Mouse (Mus musculus) kidney, postnatal 36 days (tissue): Measurements from ENCODE around the gene Gm20388.
A peak's percentile ranks its signal among the peaks of the same experiment; 100 is the strongest.

Source experiments
- DNase-seq, 2 experiments: peaks; one replicate each; pipeline ENCODE4 v3.0.0; 2021 to 2022; ENCODE audit warnings: mixed read lengths in 2 of 2

Gm20388 gene

DNA sequence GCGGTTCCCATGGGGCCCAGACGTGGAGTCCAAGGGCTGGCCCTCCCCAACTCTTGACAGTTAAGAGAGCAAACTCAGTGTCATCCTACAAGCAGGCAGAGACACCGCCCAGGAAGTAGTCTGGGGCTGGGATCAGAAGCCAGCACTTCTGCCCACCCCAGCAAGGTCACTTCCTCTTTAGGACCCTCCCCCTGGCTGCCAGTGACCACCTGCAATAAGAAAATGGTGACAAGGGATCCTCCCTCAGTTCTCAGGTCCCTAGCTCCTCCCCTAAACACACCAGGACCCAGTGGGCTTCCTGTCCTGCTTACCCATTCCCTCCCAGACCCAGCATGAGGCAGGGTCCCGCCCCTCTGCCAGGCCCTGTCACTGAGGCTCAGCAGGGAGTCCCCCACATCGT, 2637.2 kb downstream of the Gm20388 start:
- DNase-seq, result peak; percentile 45 to 49

DNA sequence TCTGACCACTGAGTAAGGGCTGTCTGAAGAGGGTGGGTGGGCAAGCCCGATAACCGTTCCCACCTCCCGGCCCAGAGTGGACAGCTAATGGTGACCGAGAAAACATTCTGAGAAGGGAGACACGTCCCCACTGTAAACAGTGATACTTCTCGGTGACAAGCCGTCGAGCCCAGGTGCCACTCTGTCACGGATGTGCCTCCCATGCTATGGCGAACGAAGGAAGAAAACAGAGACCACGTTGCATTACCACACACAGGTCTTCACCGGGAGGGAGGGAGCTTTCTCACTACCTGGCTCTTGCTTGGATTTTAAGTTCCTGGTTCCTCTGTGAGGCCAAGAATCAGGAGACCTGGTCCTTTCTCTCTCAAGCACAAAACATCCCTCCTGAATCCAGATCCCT, 2637.7 kb downstream of the Gm20388 start:
- no peak for DNase-seq

DNA sequence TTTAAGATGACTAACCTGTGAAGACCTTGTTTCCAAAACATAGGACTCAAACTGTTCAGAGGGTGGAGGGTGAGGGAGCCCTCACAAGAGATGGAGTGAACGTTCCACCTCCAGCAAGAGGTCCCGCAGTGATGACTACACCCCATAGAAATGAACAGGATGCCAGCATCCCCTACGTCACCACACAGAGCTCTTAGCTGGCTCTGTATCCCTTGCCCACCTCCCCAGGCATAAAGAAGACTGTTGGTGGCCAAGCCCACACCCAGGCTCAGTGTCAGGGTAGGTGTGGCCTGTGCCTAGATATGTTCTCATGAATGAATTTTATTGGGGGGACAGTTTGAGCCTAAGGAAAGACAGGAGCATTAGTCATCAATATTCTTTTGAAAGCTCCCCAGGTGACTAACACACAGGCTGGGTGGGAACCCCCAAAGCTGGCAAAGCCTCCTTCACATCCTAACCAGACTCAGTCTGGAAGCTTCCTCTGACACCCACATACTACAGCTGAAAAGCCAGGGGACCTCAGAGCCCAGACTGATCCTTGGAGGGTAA, 2638.3 kb downstream of the Gm20388 start:
- DNase-seq, result no peak

DNA sequence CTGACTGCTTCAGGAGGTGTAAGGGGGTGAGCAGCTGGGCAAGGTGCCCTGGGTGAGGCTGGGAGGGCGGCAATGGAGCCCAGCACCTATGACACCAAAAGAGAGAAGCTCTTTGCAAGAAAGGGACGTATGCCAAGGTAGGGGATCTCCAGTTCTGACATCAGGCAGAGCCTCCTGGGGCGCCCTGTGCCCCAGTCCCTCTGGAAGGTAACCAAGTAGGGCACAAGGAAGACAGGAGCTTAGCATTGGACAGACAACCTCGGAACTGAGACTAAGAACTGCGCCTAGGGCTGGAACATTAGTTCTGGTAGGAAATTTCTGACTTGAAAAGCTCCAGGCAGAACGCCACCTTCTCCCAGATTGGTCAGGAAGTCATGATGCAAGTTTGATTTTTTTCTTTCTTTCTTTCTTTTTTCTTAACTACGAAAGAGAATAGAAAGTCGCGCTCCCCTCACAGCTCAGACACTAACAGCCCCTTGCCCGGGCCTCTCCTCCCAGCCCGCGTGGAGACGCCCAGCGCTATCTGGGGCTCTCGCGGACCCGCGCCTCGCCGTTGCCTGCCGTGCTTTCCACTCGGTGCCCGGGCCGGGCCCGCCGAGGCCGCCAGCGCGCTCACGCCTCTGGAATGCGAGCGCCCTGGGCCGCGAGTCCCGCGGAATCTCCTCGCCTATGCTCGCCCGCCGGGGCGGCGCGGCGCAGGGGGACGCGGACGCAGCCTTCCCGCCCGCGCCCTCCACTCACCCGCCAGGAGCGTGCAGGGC, 2639.8 kb downstream of the Gm20388 start:
- DNase-seq, result peak; percentile 54 to 75

DNA sequence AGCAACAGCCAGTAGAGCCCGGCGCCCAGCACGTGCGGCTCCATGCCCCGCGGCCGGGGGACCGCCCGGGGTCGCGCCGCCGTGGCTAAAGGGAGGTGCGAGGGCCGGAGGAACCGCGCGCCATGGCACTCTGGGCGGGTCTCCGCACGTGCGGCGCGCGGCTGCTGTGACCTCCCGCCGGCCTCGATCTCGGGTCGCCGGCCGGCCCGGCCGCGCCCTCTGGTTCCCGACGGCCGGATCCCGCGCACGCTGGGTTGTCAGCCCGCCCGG, 2640.3 kb downstream of the Gm20388 start:
- no peak for DNase-seq

DNA sequence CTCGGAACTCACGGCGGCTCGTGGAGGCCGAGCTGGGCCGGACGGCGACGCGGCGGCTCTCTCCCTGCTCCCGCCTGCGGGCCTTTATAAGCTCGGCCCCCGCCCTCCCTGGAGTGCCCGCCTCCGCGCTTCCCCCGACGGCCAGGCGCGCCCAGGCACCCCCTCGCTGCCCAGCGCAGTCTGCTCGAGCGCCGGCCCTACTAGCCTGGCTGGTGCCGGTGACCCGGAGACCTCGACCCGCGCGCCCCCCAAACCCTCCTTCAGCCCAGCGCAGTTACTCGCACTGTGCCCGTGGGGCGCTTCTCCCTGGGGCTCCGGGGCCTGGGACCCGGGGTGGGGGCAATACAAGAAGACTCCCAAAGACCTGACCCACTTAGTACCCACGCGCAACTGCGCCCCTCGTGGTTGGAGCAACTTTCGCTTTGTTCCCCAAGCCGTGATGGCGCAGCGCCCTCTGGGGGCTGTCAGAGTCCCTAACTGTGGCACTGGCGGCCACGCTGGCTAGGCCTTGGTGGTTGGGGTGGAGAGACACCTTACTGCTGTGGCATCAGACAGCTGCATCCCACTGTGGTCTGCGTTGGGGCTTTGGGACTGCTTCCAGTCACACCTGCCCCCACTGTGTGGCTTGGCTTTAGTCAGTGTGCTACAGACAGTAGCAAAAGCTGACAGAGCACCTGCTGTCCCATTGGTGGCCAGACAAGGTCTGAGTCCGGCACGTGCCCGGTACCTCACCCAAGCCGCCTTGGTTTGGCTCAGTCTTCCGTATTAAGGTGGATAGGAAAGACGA, 2640.8 kb downstream of the Gm20388 start, which contains the start of gene Piezo1:
Gene Piezo1, minus strand, starts transcription at position 65 of the 787 bp plus-strand sequence.
- DNase-seq, result peak; percentile 92 to 99

DNA sequence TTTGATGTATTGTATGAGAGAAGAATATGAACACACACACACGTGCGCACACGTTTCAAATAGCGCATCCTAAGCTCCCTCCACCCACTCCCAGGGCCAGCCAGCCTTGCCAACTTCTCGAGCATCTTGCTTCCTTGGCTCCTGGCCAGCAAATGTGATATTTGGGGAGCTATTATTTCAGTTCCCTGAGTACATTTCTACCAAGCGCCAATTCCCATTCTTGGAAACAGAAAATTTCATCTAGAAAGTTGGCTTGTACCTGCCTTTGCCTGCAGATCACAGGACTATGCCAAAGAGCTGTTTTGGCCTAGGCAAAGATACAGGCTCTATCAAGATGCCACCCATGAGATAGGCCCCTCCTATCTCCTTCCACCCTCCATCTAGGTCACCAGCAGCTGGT, 2644.1 kb downstream of the Gm20388 start:
- DNase-seq, result no peak

DNA sequence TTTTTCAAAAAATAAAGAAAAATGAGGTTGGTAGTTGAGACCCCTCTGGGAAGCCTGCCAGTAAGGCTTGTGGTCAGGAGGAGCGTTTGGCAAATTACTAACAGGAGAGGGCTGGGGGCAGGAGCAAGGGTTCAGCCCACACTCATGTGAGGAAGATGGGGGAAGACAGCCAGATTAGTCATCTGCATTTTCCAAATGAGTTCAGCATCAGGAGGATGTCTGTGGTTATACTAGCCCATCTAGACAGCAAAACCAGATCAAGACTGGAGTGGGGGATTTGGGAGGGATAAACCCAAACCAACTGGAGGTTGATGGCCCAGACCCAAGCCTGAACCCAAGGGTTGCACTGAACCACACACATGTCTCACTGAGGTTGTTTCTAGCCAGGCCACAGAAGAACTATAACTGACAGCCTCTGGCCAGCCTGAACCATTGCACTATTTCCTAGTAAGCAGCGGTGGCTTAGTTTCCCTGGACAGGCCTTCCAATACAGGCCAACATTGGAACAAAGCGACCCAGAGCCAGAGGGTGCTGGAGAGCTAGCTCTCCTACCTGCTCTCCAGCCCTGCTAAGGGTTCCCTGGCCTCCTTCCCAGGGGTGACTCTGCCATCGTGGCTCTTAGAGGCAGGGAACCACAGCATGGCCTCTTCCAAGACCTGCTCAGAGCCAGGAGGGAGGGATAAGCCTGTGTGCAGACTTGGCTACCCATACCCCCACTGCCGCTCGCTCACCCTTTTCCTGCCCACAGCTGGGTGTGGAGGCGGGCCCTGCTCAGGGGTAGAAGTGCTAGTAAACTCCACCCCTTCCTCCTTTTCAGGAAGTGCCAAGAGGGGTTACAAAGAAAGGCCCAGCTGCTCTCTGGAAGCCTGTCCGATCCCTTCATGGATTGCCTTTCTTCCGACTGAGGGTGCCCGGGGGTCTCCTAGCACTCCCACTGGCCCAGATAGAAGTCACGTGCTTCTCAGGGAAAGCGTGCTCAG, 2645.7 kb downstream of the Gm20388 start:
- peak; percentile 59 to 69 for DNase-seq

DNA sequence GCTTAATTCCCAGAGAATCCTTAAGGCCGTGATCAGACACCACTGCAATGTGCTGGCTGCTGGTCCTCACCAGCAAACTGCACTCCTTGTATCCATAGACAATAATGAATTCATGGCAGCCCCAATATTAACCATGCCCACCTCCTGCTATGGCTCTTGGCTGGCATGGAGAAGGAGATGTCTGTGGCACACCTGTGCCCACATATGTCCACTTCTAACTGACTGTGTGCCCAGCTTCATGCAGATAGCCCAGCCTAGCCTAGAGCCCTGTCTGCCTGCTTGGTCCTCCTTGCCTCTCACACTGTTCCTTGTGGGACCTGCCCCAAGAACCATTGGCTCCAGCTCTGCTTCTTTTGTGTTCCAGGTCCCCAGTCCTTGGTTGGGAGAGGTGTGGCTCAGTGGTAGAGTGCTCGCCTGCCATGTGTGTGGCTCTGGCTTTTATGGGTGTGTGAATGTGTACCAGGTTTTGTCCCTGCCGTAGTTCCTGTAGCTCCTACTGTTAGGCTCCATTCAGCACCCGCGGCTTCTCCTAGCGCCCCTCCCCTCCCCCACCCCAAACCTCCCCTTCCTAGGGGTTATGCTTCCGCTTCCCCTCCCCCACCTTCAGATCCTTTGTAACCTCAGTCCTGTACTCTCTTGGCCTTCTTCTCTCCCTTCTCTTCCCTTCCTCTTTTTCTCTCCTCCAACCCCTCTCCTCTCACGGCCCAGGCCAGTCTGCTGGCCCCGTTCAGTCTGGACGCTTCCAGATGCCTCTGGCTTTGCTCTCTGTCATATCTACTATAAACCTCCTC, 2646.8 kb downstream of the Gm20388 start:
- DNase-seq, result no peak

DNA sequence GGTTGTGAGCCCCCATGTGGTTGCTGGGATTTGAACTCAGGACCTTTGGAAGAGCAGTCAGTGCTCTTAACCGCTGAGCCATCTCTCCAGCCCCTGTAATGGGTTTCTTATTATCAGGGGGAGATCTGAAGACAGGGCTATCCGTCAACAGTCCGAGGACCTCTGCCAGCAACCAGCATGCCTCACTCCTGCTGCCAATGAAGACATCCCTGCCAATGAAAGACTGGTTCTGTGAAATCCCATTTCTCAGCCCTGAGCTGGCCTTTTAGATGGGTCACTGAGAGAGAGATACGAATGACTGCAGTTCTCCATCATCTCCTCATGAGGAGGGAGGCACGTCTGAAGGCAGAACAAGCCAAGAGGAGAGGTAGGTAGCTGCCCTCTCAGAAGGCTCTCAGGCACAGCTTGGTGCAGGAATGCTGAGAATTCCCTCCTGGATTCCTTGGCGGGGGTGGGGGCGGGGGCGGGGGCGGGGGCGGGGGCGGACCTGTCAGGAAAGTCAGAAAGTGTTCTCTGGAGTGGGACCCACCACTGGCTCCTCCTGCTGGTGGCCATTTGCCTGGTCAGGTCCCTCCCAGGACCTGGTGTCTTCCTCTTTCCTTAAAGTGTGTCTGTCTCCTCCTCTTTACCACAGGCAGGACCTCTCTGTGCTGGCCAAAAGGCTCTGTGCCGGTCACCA, 2648.2 kb downstream of the Gm20388 start:
- peak in 1 of 2 experiments; percentile 61 for DNase-seq

DNA sequence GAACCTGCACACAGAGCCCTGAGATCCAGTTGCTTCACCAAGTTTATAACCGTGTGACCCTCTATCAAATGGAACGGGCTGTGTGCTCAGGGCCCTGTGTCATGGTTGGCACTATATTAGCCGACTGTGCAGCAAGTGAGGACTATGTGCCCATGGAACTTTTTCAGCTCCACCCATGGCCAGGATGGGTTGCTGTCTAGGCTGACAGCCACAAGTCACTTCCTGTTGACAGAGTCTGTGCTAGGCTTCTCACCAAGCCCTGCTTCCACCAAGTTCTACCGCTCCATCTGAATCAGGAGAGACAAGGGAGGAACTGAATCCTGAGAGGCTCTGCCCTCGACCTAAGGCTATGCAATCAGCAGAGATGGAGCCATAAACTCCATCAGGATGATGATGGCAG, 2650.6 kb downstream of the Gm20388 start:
- DNase-seq, result no peak

DNA sequence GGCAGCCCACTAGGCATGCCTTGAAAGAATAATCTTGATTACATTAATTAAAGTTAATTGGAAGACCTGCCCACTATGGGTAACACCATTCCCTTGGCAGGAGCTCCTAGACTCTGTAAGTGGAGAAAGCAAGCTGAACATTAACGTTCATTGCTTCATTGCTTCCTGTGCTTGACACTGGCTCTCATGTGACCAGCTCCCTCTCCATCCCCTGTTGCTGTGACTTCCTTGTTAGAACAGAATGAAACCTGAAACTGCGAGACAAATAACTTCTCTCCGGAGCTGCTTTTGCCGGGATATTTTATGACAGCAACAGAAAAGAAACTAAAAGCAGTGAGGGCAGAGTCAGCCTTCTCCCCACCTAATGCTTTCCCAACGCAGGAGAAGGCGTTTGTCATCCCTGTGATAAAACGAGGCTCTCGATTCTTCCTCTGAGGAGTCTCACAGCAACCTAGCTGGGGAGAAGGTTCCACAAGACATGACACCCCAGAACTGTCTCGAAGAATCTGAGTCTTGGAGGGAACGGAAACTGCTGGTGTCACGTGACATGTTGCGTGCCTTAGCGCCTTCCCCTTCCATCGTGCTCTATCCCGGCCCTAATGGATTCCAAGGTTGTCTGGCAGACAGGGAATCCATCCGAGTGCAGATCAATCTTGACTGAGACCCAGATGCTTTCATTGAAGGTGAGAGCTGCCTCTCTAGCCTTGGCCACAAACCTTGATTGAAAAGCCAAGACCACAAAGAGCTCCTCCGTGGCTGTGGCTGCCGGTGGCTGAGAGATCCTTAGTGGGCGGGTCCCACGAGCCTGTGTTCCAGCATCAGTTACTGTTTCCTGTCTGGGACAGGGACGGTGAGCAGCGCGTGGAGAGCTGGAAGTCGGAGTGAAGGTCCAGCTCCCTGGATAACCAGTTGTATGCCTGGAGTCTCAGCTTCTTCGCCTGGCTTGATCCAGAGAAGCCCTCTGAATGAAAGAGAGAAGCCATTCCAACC, 2654.0 kb downstream of the Gm20388 start:
- DNase-seq, result no peak

DNA sequence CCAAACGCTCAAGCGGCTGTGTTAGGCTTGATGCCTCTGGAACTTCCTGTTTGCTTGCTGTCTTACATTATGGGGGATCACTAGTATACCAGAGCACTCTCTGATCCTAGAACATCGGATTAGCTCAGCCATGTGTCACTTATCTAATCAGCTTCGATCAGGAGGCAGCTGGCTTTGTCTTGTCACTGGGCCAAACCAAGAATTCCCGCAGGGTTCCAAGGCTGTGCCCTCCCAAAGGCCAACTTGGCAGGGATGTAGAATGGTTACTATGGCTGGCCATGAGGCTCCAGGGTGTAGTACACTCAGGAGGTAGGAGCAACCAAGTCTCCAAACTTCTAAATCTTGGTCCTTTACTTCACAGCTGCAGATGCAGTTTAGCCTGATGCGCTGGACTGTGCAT, 2656.1 kb downstream of the Gm20388 start:
- DNase-seq, result no peak

DNA sequence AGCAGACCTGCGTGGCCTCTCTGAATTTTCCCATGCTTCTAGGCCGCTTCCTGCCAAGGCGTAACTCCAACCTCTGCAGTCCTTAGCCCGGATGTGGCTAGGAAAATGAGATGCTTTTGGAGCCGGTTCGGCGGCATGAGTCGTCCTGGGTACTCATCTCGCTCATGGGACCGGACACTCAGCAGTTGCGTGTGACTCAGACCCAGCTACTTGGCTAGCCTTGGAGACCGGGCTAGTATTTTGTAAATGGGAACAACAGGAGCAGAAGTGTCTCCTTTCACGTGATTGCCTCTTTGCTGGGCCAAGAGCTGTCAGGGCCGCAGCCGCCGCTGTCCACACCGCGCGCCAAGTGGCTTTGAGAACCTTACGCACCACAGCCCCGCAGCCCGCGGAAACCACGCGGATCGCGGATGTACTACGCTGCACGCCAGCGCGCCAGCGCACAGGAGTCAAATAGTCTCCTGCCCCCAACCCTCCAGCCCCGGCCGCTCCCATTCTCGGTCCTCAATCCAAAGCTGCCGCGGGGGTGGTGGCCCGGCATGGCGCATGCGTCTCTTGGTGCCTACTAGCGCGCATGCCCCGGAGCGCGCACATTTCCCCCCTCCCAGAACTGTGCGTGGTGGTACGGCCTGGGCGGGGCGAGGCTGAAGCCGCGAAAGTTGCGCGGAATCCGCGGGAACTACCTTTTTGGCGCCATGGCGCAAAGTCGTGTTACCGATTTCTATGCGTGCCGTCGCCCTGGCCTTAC, 2656.9 kb downstream of the Gm20388 start, which contains the start of gene Cdt1:
Gene Cdt1, plus strand, starts transcription at position 655 of the 748 bp plus-strand sequence.
- DNase-seq, result peak; percentile 94 to 97

DNA sequence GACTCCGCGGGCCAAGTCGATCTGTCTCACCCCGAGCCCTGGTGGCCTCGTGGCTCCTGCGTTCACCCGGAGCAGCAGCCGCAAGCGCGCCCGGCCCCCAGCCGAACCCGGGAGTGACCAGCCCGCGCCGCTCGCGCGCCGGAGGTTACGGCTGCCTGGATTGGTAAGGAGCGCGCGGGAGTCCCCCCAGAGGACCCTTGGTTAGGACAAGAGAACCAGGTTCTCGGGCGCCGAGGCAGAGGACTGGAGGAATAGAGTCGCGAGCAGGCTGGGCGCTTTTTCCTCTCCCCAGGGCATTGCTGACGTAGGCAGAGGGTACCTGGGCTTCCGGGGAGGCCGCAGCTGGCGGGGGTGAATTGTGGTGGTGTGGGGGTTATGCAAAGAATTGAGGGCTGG, 2657.5 kb downstream of the Gm20388 start:
- DNase-seq, result no peak

DNA sequence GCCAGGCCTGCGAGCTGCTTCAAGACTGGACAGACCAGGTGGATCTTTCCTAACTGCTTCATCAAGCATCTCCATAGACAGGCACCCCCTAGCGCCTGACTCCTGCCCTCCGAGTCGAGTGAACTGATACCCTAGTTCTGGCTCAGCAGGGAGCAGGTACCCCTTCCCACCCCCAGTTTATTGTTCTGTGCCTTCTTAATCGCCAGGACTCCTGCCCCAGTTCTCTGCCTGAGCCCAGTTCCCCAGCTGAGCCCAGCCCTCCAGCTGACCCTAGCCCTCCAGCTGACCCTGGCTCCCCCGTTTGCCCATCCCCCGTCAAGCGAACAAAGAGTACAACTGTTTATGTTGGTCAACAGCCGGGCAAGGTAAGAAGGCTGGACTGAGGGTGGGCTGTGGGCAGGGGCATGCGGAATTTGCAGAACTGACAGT, 2658.3 kb downstream of the Gm20388 start:
- DNase-seq, result no peak

DNA sequence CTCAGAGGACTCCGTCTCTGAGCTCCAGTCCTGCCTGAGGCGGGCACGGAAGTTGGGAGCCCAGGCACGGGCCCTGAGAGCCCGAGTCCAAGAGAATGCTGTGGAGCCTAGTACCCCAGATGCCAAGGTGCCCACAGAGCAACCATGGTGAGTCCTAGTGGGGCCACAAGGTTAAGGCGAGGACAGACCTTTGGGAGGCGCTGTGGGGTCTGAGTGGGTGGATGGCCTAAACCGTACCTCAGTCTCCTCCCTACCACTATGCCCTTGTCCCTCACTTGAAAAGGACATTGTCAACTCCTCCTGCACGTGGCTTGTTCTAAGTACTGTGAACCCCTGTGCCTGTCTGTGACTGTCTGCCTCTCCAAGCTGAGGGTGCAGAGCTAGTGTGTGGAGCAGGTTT, 2658.7 kb downstream of the Gm20388 start:
- no peak for DNase-seq

DNA sequence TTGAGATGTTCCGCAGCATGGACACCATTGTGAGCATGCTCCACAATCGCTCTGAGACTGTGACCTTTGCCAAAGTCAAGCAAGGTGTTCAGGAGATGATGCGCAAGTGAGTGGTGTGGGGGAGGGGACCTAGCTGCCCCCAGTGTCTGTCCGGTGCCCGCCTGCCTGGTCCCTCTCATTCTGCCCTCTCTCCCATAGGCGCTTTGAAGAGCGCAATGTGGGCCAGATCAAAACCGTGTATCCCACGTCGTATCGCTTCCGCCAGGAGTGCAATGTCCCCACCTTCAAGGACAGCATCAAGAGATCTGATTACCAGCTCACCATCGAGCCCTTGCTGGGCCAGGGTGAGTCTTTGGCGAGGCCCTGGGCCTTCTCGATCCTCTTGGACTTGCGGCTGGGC, 2659.4 kb downstream of the Gm20388 start:
- DNase-seq, result no peak

DNA sequence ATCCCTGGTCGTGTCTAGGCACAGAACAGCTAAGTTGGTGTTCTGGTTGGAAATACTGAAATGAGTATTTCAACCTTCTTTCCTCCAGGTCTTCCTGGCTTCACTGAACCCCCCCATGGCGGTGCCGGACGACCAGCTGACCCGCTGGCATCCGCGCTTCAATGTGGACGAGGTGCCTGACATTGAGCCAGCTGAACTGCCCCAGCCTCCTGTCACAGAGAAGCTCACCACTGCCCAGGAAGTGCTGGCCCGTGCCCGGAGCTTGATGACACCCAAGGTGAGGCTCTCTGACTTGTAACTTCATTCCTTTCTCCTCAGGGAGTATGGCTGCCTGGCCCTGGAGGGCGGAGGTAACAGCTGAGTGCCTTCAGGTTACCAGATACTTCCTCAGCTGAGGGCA, 2660.5 kb downstream of the Gm20388 start:
- no peak for DNase-seq
